Mouse (Mus musculus) limb, embryonic 12.5 days (tissue): Measurements from ENCODE around the gene Pde5a. TPM values are rescaled to one million over a fixed set of nuclear protein-coding genes. Genes with fewer than 3 reads are reported as not detected.

Experiments used
- ATAC-seq: fragments of 200-750 bp; cut with Nextera tagmentation; 2 replicates; pipeline ENCODE4 v1.8.0; 2017; ENCODE audit warnings: low read depth, moderate TSS enrichment; ENCODE audit not compliant: insufficient number of reproducible peaks, insufficient read depth, low FRiP score, low TSS enrichment
- H3K27ac ChIP-seq: fragments of 300-500 bp; sonication (generic); 2 replicates; pipeline ENCODE4 v1.5.1; 2016; ENCODE audit warnings: mild to moderate bottlenecking, moderate library complexity
- H3K27me3 ChIP-seq: fragments of 300-500 bp; sonication (generic); 2 replicates; pipeline ENCODE4 v1.6.1; 2016; ENCODE audit warnings: mild to moderate bottlenecking, moderate library complexity
- H3K36me3 ChIP-seq: fragments of 300-500 bp; sonication (generic); 2 replicates; pipeline ENCODE4 v1.6.1; 2016; ENCODE audit warnings: mild to moderate bottlenecking, moderate library complexity
- H3K4me1 ChIP-seq: fragments of 300-500 bp; sonication (generic); replicated peaks from 2 replicates; pipeline ENCODE4 v1.6.1; 2016
- H3K4me2 ChIP-seq: fragments of 300-500 bp; sonication (generic); 2 replicates; pipeline ENCODE4 v1.6.1; 2016; ENCODE audit warnings: mild to moderate bottlenecking, moderate library complexity
- H3K4me3 ChIP-seq: fragments of 300-500 bp; sonication (generic); replicated peaks from 2 replicates; pipeline ENCODE4 v1.5.1; 2016; ENCODE audit warnings: mild to moderate bottlenecking
- H3K9ac ChIP-seq: fragments of 300-500 bp; sonication (generic); replicated peaks from 2 replicates; pipeline ENCODE4 v1.6.1; 2016; ENCODE audit warnings: mild to moderate bottlenecking, moderate library complexity
- H3K9me3 ChIP-seq: fragments of 300-500 bp; sonication (generic); 2 replicates; pipeline ENCODE4 v1.6.1; 2016; ENCODE audit warnings: mild to moderate bottlenecking, moderate library complexity
- WGBS: fragments of 180-500 bp; shearing (Covaris S2); methylation state at CpG from one replicate; pipeline ENCODE4 v1.1.7; 2016; 5-methylcytosine and 5-hydroxymethylcytosine counted together
- polyA plus RNA-seq: library from polyadenylated mRNA; unstranded; fragments of >200 nt; fragmentation: Nextera tagmentation; extraction: Ambion mirVana; gene quantifications from 2 replicates; pipeline ENCODE4 v1.2.1, GENCODE M21; 2016

Gene Pde5a
- polyA plus RNA-seq, 1 experiment from 2014 or later = 3.8 TPM

DNA sequence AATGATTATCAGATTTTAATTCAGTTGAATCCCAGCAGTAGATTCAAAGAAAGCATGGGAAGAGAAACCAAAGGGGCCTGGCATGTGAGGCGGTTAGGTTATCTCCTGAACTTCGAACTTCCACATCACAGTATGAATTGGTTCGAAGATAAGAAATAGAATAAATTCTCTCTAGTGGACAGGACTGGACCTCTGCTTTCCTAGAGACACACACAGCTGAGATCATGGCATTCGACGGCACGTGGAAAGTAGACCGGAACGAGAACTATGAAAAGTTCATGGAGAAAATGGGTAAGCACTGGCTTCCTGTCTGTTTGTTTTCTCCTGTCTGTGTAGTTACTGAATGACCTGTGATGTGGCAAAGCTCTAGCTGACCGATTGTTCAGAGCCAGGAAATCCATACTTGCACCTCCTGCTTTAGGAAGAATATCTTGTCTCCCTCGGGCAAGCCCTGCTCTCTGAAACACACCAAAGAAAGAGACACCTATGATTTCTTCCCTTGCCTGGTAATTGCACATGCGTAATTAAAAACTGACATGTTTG is 166.5 kb downstream of the Pde5a start:
- Histone ChIP-seq H3K4me3 (no peak overlapping the region), H3K4me2 (no peak overlapping the region), H3K9me3 (no peaks in the 10 kb centered on the region), H3K9ac (no peak overlapping the region), H3K27me3 (no peaks in the 10 kb centered on the region), H3K4me1 (no peaks in the 10 kb centered on the region), H3K27ac (no peak overlapping the region), H3K36me3 (no peaks in the 10 kb centered on the region)
- WGBS = 86% methylated on average over 11 of the region's 11 CpGs
- no peak for ATAC-seq

DNA sequence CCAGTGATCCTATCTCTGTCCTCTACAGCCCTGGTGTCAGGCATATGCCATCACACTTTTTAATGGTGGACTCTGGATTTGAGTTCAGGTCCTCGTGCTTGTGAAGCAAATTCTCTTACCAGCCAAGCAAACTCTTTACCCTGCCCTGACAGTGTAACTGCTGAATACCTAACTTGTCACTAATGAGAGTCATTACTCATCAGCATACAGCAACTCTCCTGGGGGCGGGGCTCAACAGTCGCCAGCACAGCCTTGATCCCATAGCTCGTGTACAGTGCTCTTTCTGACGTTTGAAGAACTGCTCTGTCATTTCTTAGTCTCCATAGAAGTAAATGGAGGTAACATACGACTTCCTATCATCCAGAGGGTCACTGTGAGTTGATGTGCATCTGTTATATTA is 169.5 kb downstream of the Pde5a start:
- Histone ChIP-seq H3K4me3 (no peak overlapping the region), H3K4me2 (no peak overlapping the region), H3K36me3 (no peaks in the 10 kb centered on the region), H3K9ac (no peak overlapping the region), H3K4me1 (no peaks in the 10 kb centered on the region), H3K9me3 (no peaks in the 10 kb centered on the region), H3K27ac (no peak overlapping the region), H3K27me3 (no peaks in the 10 kb centered on the region)
- ATAC-seq = no peak
- WGBS = 56% methylated on average over 6 of the region's 6 CpGs

- Histone ChIP-seq H3K9me3 (no peaks in the 10 kb centered on the region), H3K27me3 (no peaks in the 10 kb centered on the region), H3K36me3 (no peaks in the 10 kb centered on the region), H3K4me3 (no peak overlapping the region), H3K9ac (no peak overlapping the region), H3K27ac (no peak overlapping the region), H3K4me1 (no peaks in the 10 kb centered on the region), H3K4me2 (no peak overlapping the region)
- 45% methylated on average over 12 of the region's 12 CpGs for WGBS
- ATAC-seq = peak; percentile 79
These were observed 175.1 kb downstream of the Pde5a start for GRCm38 (mm10) chr3:122903746-122904433.

DNA sequence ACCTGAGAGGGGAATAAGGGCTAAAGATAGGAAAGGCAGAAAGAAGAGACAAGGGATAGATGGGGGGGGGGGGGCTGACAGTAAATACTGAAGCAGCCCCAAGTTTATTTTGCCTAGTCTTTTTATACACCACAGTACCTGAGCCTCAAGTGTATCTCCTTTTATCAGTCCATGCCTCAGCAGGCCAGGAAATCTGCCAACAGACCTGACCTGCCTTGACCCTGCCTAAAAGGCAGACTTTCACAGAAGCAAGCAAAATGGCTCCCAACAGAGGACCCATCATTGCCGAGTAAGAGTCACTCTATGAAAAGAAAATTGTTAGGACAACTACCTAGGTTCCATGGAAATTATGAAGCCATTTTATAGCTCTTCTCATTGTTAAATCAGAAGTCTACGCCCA is 179.1 kb downstream of the Pde5a start:
- no peaks in the 10 kb centered on the region for H3K9me3 ChIP-seq
- H3K36me3 ChIP-seq = no peaks in the 10 kb centered on the region
- no peak for ATAC-seq
- 90% methylated on average over 2 of the region's 2 CpGs for WGBS
- H3K4me3 ChIP-seq = no peak overlapping the region
- no peak overlapping the region for H3K4me2 ChIP-seq
- H3K27ac ChIP-seq = no peak overlapping the region
- no peaks in the 10 kb centered on the region for H3K4me1 ChIP-seq
- no peaks in the 10 kb centered on the region for H3K27me3 ChIP-seq
- no peak overlapping the region for H3K9ac ChIP-seq

Other genes starting within 250 kb of the Pde5a start
- 80.1 and 85.1 TPM in 2 replicates for gene Fnbp1l, start 109.2 kb upstream of the Pde5a start, polyA plus RNA-seq
- gene Fabp2, start 166.1 kb downstream of the Pde5a start, polyA plus RNA-seq = not detected in 2 replicates
- not detected in 2 replicates for gene Gm10959, start 190.4 kb downstream of the Pde5a start, polyA plus RNA-seq
- gene 1810037I17Rik, start 195.3 kb downstream of the Pde5a start, polyA plus RNA-seq = 83.1 and 86.0 TPM in 2 replicates